Mouse (Mus musculus): Measurements from ENCODE around the gene Bptf.

GRCm38 (mm10) chr11:107011669-107012323, 120.1 kb downstream of the Bptf start:
- TF ChIP-seq POLR2AphosphoS2 (IDR thresholded peaks at IDR 0.05; ENCODE audit: insufficient read length, low read depth) (no peak), TCF12 (IDR thresholded peaks at IDR 0.05; ENCODE audit: insufficient read depth, poor library complexity, severe bottlenecking) (no peak), E2F4 (IDR thresholded peaks at IDR 0.05; ENCODE audit: insufficient read depth) (no peak), CEBPB (IDR thresholded peaks at IDR 0.05; ENCODE audit: insufficient read depth, poor library complexity, severe bottlenecking) (no peak)

Measured in myocyte (in vitro differentiated cells).